Mouse (Mus musculus) forebrain, embryonic 13.5 days (tissue): Measurements from ENCODE around the gene Akirin2. TPM values are rescaled to one million over a fixed set of nuclear protein-coding genes. Genes with fewer than 3 reads are reported as not detected.

ENCODE experiments used
- ATAC-seq: fragments of 200-750 bp; cut with Nextera tagmentation; 2 replicates; pipeline ENCODE4 v1.8.0; 2017
- H3K27ac ChIP-seq: fragments of 300-500 bp; sonication (generic); 2 replicates; pipeline ENCODE4 v1.5.1; 2015; ENCODE audit warnings: inconsistent platforms, mild to moderate bottlenecking, moderate library complexity
- H3K27me3 ChIP-seq: fragments of 300-500 bp; sonication (generic); 2 replicates; pipeline ENCODE4 v1.6.1; 2015; ENCODE audit warnings: mild to moderate bottlenecking, inconsistent platforms
- H3K36me3 ChIP-seq: fragments of 300-500 bp; sonication (generic); 2 replicates; pipeline ENCODE4 v1.6.1; 2015; ENCODE audit warnings: mild to moderate bottlenecking, inconsistent platforms; ENCODE audit not compliant: poor library complexity, severe bottlenecking
- H3K4me1 ChIP-seq: fragments of 300-500 bp; sonication (generic); 2 replicates; pipeline ENCODE4 v1.6.1; 2015; ENCODE audit warnings: inconsistent platforms
- H3K4me2 ChIP-seq: fragments of 300-500 bp; sonication (generic); 2 replicates; pipeline ENCODE4 v1.6.1; 2015; ENCODE audit warnings: inconsistent platforms, mild to moderate bottlenecking, moderate library complexity
- H3K4me3 ChIP-seq: fragments of 300-500 bp; sonication (generic); 2 replicates; pipeline ENCODE4 v1.5.1; 2015; ENCODE audit warnings: mild to moderate bottlenecking, inconsistent platforms
- H3K9ac ChIP-seq: fragments of 300-500 bp; sonication (generic); 2 replicates; pipeline ENCODE4 v1.6.1; 2015; ENCODE audit warnings: mild to moderate bottlenecking, inconsistent platforms
- H3K9me3 ChIP-seq: fragments of 300-500 bp; sonication (generic); replicated peaks from 2 replicates; pipeline ENCODE4 v1.6.1; 2016; ENCODE audit warnings: inconsistent platforms
- WGBS: fragments of 180-500 bp; shearing (Covaris S2); methylation state at CpG from one replicate; pipeline ENCODE4 v1.1.7; 2015; 5-methylcytosine and 5-hydroxymethylcytosine counted together
- polyA plus RNA-seq: library from polyadenylated mRNA; unstranded; fragments of >200 nt; fragmentation: Nextera tagmentation; extraction: Ambion mirVana; gene quantifications from 2 replicates; pipeline ENCODE4 v1.2.1, GENCODE M21; 2015

The Akirin2 gene
- polyA plus RNA-seq, 1 experiment from 2014 or later, result 82.8 TPM

DNA sequence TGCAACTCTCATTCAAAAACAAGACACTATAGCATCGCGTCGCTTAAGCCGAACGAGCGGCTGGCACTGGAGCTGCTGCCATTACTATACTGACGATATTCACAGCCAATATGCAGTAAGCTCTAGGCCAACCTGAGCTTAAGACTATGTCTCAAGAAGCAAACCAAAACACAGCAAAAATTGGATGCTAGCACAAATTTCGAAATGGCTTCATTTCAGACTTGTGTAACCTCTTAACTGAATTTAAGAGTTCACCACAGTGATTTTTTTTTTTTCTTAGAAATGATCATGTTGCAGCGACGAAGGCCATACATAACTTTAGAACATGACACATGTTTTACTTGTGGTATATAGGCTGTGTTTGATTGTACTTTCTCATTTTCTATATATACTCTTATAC is 55.9 kb downstream of the Akirin2 start:
- Histone ChIP-seq H3K4me3 (no peak overlapping the region), H3K27ac (no peak overlapping the region), H3K27me3 (no peaks in the 10 kb centered on the region), H3K36me3 (peaks cover 48% of the 10 kb centered on the region), H3K9me3 (no peaks in the 10 kb centered on the region), H3K9ac (no peak overlapping the region), H3K4me2 (no peak overlapping the region), H3K4me1 (no peaks in the 10 kb centered on the region)
- 98% methylated on average over 10 of the region's 10 CpGs for WGBS
- ATAC-seq, result no peak

DNA sequence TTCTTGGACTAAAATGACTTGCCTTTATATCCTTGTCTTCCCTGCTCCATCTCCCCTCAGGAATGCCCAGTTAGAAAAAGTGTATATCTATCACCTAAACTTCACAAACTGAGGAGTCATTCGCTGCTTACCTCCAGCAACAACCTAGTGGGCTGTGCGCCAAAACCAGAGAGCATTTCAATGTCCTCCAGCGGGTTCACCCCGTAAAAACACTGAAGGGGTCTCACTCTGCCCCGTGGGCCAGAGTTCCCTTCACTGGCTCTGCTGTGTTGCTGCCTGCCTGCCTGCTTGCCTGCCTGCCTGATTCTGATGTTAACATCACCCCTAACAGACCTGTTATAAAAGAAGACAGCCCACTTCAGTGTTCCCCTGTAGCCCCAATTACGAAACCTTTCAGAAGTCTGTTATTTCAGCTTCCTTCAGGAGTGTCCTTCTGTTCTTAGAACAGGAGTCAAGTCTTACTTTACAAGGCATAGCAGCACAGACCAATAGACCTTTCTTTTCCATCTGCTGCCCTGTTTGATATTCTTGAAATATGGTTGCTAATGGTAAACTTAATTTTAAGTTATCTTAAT is 62.9 kb downstream of the Akirin2 start:
- Histone ChIP-seq H3K4me1 (peaks cover 26% of the 10 kb centered on the region), H3K4me2 (peak overlapping the region; percentile 94), H3K36me3 (peaks cover 4% of the 10 kb centered on the region), H3K4me3 (peak overlapping the region; percentile 84), H3K27ac (no peak overlapping the region), H3K9me3 (no peaks in the 10 kb centered on the region), H3K9ac (peak overlapping the region; percentile 89), H3K27me3 (no peaks in the 10 kb centered on the region)
- no peak for ATAC-seq
- WGBS, result 73% methylated on average over 6 of the region's 6 CpGs

DNA sequence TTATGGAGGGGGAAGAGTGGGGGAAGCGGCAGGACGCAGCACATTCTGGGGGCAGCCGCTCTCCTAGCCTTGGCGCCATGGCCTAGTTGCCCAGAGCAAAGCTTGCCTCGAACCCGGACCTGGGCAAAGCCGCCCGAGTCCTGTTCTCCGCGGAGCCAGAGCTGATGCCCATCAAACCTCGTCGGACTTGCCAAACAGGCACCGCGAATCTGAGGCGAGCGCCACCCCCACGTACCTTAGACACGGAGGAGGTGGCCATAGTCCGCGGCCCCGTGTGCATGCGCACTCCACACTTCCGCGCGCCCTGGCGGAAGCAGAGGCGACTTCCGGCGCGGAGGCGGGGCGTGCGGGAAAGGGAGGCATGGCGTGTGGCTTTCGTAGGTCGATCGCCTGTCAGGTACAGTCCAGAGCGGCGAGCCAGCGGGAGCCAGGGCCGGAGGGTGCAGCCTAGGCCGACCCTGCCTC is 63.9 kb downstream of the Akirin2 start, which contains the start of the genes Orc3 and Rars2:
Gene Orc3, minus strand, starts transcription at position 315 of the 465 bp plus-strand sequence.
Gene Rars2, plus strand, starts transcription at position 328 of the 465 bp plus-strand sequence.
- H3K27ac ChIP-seq, result peak within 1 kb of the TSS; percentile 82
- WGBS, result 0% methylated on average over 42 of the region's 42 CpGs
- H3K4me3 ChIP-seq, result peak within 1 kb of the TSS; percentile 84
- peak; percentile 100 for ATAC-seq
- H3K4me2 ChIP-seq, result peak within 1 kb of the TSS; percentile 94
- peak within 1 kb of the TSS; percentile 89 for H3K9ac ChIP-seq
- H3K36me3 ChIP-seq, result peaks cover 2% of the 10 kb centered on the region
- H3K4me1 ChIP-seq, result peaks cover 26% of the 10 kb centered on the region
- H3K27me3 ChIP-seq, result no peaks in the 10 kb centered on the region
- H3K9me3 ChIP-seq, result no peaks in the 10 kb centered on the region

DNA sequence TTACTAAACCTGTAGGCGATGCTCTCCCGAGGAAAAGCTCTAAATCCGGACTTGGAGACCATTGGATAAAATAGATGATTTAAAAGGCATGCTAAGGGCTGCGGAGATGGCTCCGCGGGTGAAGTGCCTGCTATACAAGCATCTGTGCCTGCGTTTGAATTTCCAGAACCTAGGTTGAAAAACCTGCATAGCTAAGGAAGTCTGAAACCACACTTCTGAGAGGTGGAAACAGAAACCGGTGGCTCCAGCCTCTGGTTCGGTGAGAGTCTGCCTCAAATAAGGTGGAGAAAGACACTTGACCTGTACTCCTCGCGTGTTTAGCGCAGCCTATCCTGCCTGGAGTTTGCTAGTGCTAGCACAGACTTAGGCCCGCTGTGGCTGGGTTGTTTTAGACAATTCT is 64.6 kb downstream of the Akirin2 start:
- Histone ChIP-seq H3K9me3 (no peaks in the 10 kb centered on the region), H3K27ac (peak overlapping the region; percentile 82; the same call in 1 of the 2 replicates), H3K27me3 (no peaks in the 10 kb centered on the region), H3K4me2 (peak overlapping the region; percentile 94), H3K4me1 (peaks cover 26% of the 10 kb centered on the region), H3K36me3 (no peaks in the 10 kb centered on the region), H3K9ac (peak overlapping the region; percentile 89), H3K4me3 (peak overlapping the region; percentile 84)
- ATAC-seq, result peak; percentile 25
- 3% methylated on average over 13 of the region's 13 CpGs for WGBS

DNA sequence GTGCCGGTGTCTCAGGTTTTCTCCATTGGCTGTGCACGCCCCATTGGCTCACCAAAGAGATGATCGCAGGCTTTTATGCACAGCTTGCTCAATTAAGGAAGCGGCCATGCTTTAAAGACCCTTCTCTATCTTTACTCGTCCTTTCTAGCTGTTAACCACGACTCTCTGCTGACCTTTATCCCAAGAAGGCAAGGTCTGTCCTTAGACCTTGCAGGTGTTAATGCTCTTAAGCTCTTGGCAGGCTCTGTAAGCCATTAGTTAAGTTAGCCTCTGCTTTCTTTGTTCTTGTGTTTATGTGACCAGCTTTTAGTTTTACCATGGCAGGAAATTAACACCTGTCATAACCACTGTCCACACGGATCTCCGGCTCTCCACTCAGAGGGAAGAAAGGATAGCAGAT is 65.4 kb downstream of the Akirin2 start:
- no peak for ATAC-seq
- peak overlapping the region; percentile 89 for H3K9ac ChIP-seq
- H3K4me1 ChIP-seq, result peaks cover 26% of the 10 kb centered on the region
- H3K4me3 ChIP-seq, result peak overlapping the region; percentile 84
- H3K27me3 ChIP-seq, result no peaks in the 10 kb centered on the region
- no peaks in the 10 kb centered on the region for H3K36me3 ChIP-seq
- 35% methylated on average over 8 of the region's 8 CpGs for WGBS
- H3K4me2 ChIP-seq, result peak overlapping the region; percentile 94
- no peaks in the 10 kb centered on the region for H3K9me3 ChIP-seq
- no peak overlapping the region for H3K27ac ChIP-seq

Other genes starting within 250 kb of the Akirin2 start
- 91.7 and 97.2 TPM in 2 replicates for gene Orc3, start 64.0 kb downstream of the Akirin2 start, polyA plus RNA-seq
- gene Rars2, start 64.0 kb downstream of the Akirin2 start, polyA plus RNA-seq, result 68.7 TPM in 2 replicates
- 49.9 and 53.6 TPM in 2 replicates for gene Slc35a1, start 136.5 kb downstream of the Akirin2 start, polyA plus RNA-seq
- 1.4 and 1.6 TPM in 2 replicates for gene Cfap206, start 179.3 kb downstream of the Akirin2 start, polyA plus RNA-seq
- gene Gm136, start 205.3 kb downstream of the Akirin2 start, polyA plus RNA-seq, result not detected in 2 replicates
- 51.0 and 56.2 TPM in 2 replicates for gene Smim8, start 227.5 kb downstream of the Akirin2 start, polyA plus RNA-seq